Comparison of ENCODE assay signal across 10 mouse cellular contexts in genomic region chr2:35444764-35445262, GRCm38 (mm10). TPM values are rescaled to one million over a fixed set of nuclear protein-coding genes. Genes with fewer than 3 reads are reported as not detected.
DNase-seq lines count a peak whose midpoint lies in the region; ATAC-seq and TF ChIP-seq lines count a peak whose summit lies in the region.
"Had no signal": no experiment of that assay in that cellular context is flagged by ENCODE, and none has a peak within 500 bp of the region (broad histone marks: within the 10 kb centered on the region; RNA-seq: fewer than 3 reads in every experiment).

No protein-coding gene starts in this region.

- peaks cover 69% of the 10 kb centered on the region for H3K4me1 ChIP-seq in heart, embryonic 10.5 days
- peaks cover 40% of the 10 kb centered on the region for H3K4me1 ChIP-seq in lung, embryonic 16.5 days (replicated peaks; ENCODE audit: control insufficient read depth, insufficient read depth, low read length)
- H3K4me1 ChIP-seq in intestine, embryonic 14.5 days (replicated peaks; ENCODE audit: control insufficient read depth, insufficient read depth, low read length), result peaks cover 48% of the 10 kb centered on the region
- H3K4me1 ChIP-seq in small intestine, adult 2 months (ENCODE audit: control insufficient read depth, insufficient read depth, insufficient read length, low read length), result peaks cover 11% of the 10 kb centered on the region

- no peak overlapping the region for H3K9ac ChIP-seq in lung, embryonic 16.5 days (ENCODE audit: low read length)
- no peak overlapping the region for H3K9ac ChIP-seq in intestine, embryonic 14.5 days (ENCODE audit: low read length)

- no peak overlapping the region for H3K4me3 ChIP-seq in heart, embryonic 10.5 days
- H3K4me3 ChIP-seq in lung, embryonic 16.5 days (ENCODE audit: low read length), result no peak overlapping the region
- no peak overlapping the region for H3K4me3 ChIP-seq in intestine, embryonic 14.5 days (ENCODE audit: low read depth, low read length)
- peak overlapping the region; percentile 35 for H3K4me3 ChIP-seq in small intestine, adult 2 months (ENCODE audit: low read depth, low read length)

- H3K9me3 ChIP-seq in heart, embryonic 10.5 days, result no peaks in the 10 kb centered on the region
- H3K9me3 ChIP-seq in lung, embryonic 16.5 days (ENCODE audit: control insufficient read depth, low read length), result no peaks in the 10 kb centered on the region
- H3K9me3 ChIP-seq in intestine, embryonic 14.5 days (ENCODE audit: control insufficient read depth, low read length), result no peaks in the 10 kb centered on the region

- ATAC-seq in lung, embryonic 16.5 days (ENCODE audit: low read depth), result no peak
- ATAC-seq in intestine, embryonic 14.5 days (replicated peaks; ENCODE audit: low FRiP score, low TSS enrichment, low read depth), result no peak
- no peak for ATAC-seq in erythroblast, adult 5-6 weeks (replicated peaks; ENCODE audit: low FRiP score, poor library complexity, severe bottlenecking)

- H3K36me3 ChIP-seq in heart, embryonic 10.5 days, result peaks cover 4% of the 10 kb centered on the region; the same call in 1 of the 2 replicates
- no peaks in the 10 kb centered on the region for H3K36me3 ChIP-seq in lung, embryonic 16.5 days (ENCODE audit: control insufficient read depth, insufficient read depth, low read length)
- H3K36me3 ChIP-seq in intestine, embryonic 14.5 days (ENCODE audit: control insufficient read depth, insufficient read depth, low read length), result no peaks in the 10 kb centered on the region
- no peaks in the 10 kb centered on the region for H3K36me3 ChIP-seq in small intestine, adult 2 months (ENCODE audit: control insufficient read depth, insufficient read depth, low read length)

- H3K27ac ChIP-seq in heart, embryonic 10.5 days, result peak overlapping the region; percentile 53
- peak overlapping the region; percentile 40 for H3K27ac ChIP-seq in lung, embryonic 16.5 days (ENCODE audit: low read length)
- H3K27ac ChIP-seq in intestine, embryonic 14.5 days (ENCODE audit: low read depth), result peak overlapping the region; percentile 69
- peak overlapping the region; percentile 52 for H3K27ac ChIP-seq in small intestine, adult 2 months (ENCODE audit: insufficient read depth, low read depth, low read length)

- no peak for TF ChIP-seq POLR2A in small intestine, adult 2 months (IDR thresholded peaks at IDR 0.05; ENCODE audit: low read depth, low read length)

- no peak for TF ChIP-seq CTCF in small intestine, adult 2 months (IDR thresholded peaks at IDR 0.05; ENCODE audit: extremely low read depth, insufficient read length, insufficient replicate concordance, low read depth, low read length)

- H3K4me2 ChIP-seq in lung, embryonic 16.5 days (ENCODE audit: low read depth, low read length), result peak overlapping the region; percentile 28
- peak overlapping the region; percentile 14; the same call in 1 of the 2 replicates for H3K4me2 ChIP-seq in intestine, embryonic 14.5 days (ENCODE audit: low read length)

- H3K27me3 ChIP-seq in heart, embryonic 10.5 days (ENCODE audit: insufficient read depth, poor library complexity, severe bottlenecking), result no peaks in the 10 kb centered on the region
- H3K27me3 ChIP-seq in lung, embryonic 16.5 days (ENCODE audit: control insufficient read depth, insufficient read depth, low read depth, low read length), result no peaks in the 10 kb centered on the region
- no peaks in the 10 kb centered on the region for H3K27me3 ChIP-seq in intestine, embryonic 14.5 days (replicated peaks; ENCODE audit: control insufficient read depth, insufficient read depth, low read length)
- H3K27me3 ChIP-seq in small intestine, adult 2 months (ENCODE audit: control insufficient read depth, insufficient read depth, low read length), result no peaks in the 10 kb centered on the region

- DNase-seq in heart, embryonic 10.5 days (ENCODE audit: low spot score), result no peak
- no peak for DNase-seq in heart, adult 18-20 months
- no peak for DNase-seq in lung, postnatal 10 days
- no peak for DNase-seq in intestine, embryonic 14.5 days (ENCODE audit: low spot score)
- DNase-seq in adrenal gland, postnatal 25 days, result no peak
- DNase-seq: gastrocnemius, postnatal 25 days had no signal

- 77% methylated on average over 6 of the region's 6 CpGs for WGBS in heart, embryonic 10.5 days
- WGBS in lung, embryonic 16.5 days, result 48% methylated on average over 6 of the region's 6 CpGs
- 45% methylated on average over 6 of the region's 6 CpGs for WGBS in intestine, embryonic 14.5 days
- 51% methylated on average over 6 of the region's 6 CpGs for WGBS in small intestine, adult 2 months

RNA-seq across cellular contexts. Expression of gene Ggta1, which starts 18.2 kb away (rescaled TPM):
- 30.4 and 51.3 TPM in 2 replicates for polyA plus RNA-seq in heart, embryonic 10.5 days (2016; fragmentation: Nextera tagmentation; extraction: Ambion mirVana)
- total RNA-seq in heart, adult 18-20 months (2021), result 10 to 100 TPM; 13.6 to 17.0 TPM
- polyA plus RNA-seq in lung, embryonic 16.5 days (2015; fragmentation: Nextera tagmentation; extraction: Ambion mirVana), result 21.6 and 21.9 TPM in 2 replicates
- polyA plus RNA-seq in intestine, embryonic 14.5 days (2014; fragmentation: Nextera tagmentation; extraction: Ambion mirVana), result 20.1 and 20.8 TPM in 2 replicates
- polyA plus RNA-seq in small intestine, adult 2 months (2012; rRNA removed), result 3.5 and 3.6 TPM in 2 replicates
- total RNA-seq in erythroblast, adult 5-6 weeks (2015; ENCODE audit: low replicate concordance), result 7.9 and 9.8 TPM in 2 replicates
- 18.4 and 20.8 TPM in 2 replicates for total RNA-seq in erythroblast, adult 5-6 weeks (2017; ENCODE audit: low replicate concordance)
- 8.1 and 13.4 TPM in 2 replicates for total RNA-seq in adrenal gland, postnatal 25 days (2021)

RNA-seq across cellular contexts. Expression of gene 4930402F06Rik, which starts 47.8 kb away (rescaled TPM):
- polyA plus RNA-seq in heart, embryonic 10.5 days (2016; fragmentation: Nextera tagmentation; extraction: Ambion mirVana), result not detected in 2 replicates
- total RNA-seq in heart, adult 18-20 months (2021), result not detected
- not detected in 2 replicates for polyA plus RNA-seq in lung, embryonic 16.5 days (2015; fragmentation: Nextera tagmentation; extraction: Ambion mirVana)
- not detected in 2 replicates for polyA plus RNA-seq in intestine, embryonic 14.5 days (2014; fragmentation: Nextera tagmentation; extraction: Ambion mirVana)
- polyA plus RNA-seq in small intestine, adult 2 months (2012; rRNA removed), result not detected in 2 replicates
- total RNA-seq in erythroblast, adult 5-6 weeks (2015; ENCODE audit: low replicate concordance), result not detected in 2 replicates
- total RNA-seq in erythroblast, adult 5-6 weeks (2017; ENCODE audit: low replicate concordance), result not detected in 2 replicates
- total RNA-seq in adrenal gland, postnatal 25 days (2021), result not detected in 2 replicates
- total RNA-seq: gastrocnemius, postnatal 25 days had no signal
- polyA plus RNA-seq: limb, embryonic 11.5 days had no signal
